In genomic region chr4:22490945-22491812, GRCm38 (mm10) we compare ENCODE assay signal across 7 mouse cellular contexts. TPM values are rescaled to one million over a fixed set of nuclear protein-coding genes. Genes with fewer than 3 reads are reported as not detected.
DNase-seq lines count a peak whose midpoint lies in the region; ATAC-seq and TF ChIP-seq lines count a peak whose summit lies in the region.

No protein-coding gene starts in this region.

- H3K27me3 ChIP-seq in megakaryocyte, embryonic 14.5 days (replicated peaks) = peaks cover 97% of the 10 kb centered on the region
- H3K27me3 ChIP-seq in forebrain, embryonic 15.5 days = no peaks in the 10 kb centered on the region
- peaks cover 90% of the 10 kb centered on the region for H3K27me3 ChIP-seq in limb, embryonic 14.5 days (ENCODE audit: control insufficient read depth, insufficient read depth, low read length)

- under 1% methylated on average over 35 of the region's 40 CpGs for WGBS in forebrain, embryonic 15.5 days
- WGBS in limb, embryonic 14.5 days = under 1% methylated on average over 30 of the region's 40 CpGs

- no peak for ATAC-seq in megakaryocyte, adult 5-6 weeks (ENCODE audit: poor library complexity, severe bottlenecking)
- ATAC-seq in forebrain, embryonic 15.5 days (replicated peaks) = peak; percentile 48
- ATAC-seq in limb, embryonic 14.5 days (ENCODE audit: low FRiP score, low read depth) = no peak

- H3K9me3 ChIP-seq in megakaryocyte, embryonic 14.5 days = no peaks in the 10 kb centered on the region; the same call in 1 of the 2 replicates
- no peaks in the 10 kb centered on the region for H3K9me3 ChIP-seq in forebrain, embryonic 15.5 days
- no peaks in the 10 kb centered on the region for H3K9me3 ChIP-seq in limb, embryonic 14.5 days (ENCODE audit: control insufficient read depth, low read length)

- H3K36me3 ChIP-seq in megakaryocyte, embryonic 14.5 days (replicated peaks; ENCODE audit: low read length) = no peaks in the 10 kb centered on the region
- no peaks in the 10 kb centered on the region for H3K36me3 ChIP-seq in forebrain, embryonic 15.5 days
- H3K36me3 ChIP-seq in limb, embryonic 14.5 days (ENCODE audit: control insufficient read depth, insufficient read depth, low read length) = no peaks in the 10 kb centered on the region

- H3K27ac ChIP-seq in forebrain, embryonic 15.5 days (replicated peaks) = peak overlapping the region; percentile 100
- H3K27ac ChIP-seq in limb, embryonic 14.5 days (replicated peaks; ENCODE audit: low read depth, low read length) = no peak overlapping the region

- H3K4me1 ChIP-seq in megakaryocyte, embryonic 14.5 days = peaks cover 58% of the 10 kb centered on the region
- H3K4me1 ChIP-seq in forebrain, embryonic 15.5 days = peaks cover 50% of the 10 kb centered on the region
- H3K4me1 ChIP-seq in limb, embryonic 14.5 days (ENCODE audit: control insufficient read depth, insufficient read depth, low read length) = peaks cover 29% of the 10 kb centered on the region

- no peak for TF ChIP-seq POLR2A in limb, embryonic 14.5 days (IDR thresholded peaks at IDR 0.05; ENCODE audit: borderline replicate concordance, extremely low read depth, insufficient read depth, insufficient read length)

- peak overlapping the region; percentile 70 for H3K9ac ChIP-seq in forebrain, embryonic 15.5 days (replicated peaks)
- H3K9ac ChIP-seq in limb, embryonic 14.5 days (ENCODE audit: low read depth, low read length, severe bottlenecking) = no peak overlapping the region

- H3K4me2 ChIP-seq in forebrain, embryonic 15.5 days (replicated peaks) = peak overlapping the region; percentile 99
- H3K4me2 ChIP-seq in limb, embryonic 14.5 days (replicated peaks; ENCODE audit: low read depth, low read length, severe bottlenecking) = peak overlapping the region; percentile 31

- DNase-seq in limb, embryonic 14.5 days (ENCODE audit: low spot score) = no peak
- DNase-seq in adrenal gland, postnatal 4 days (ENCODE audit: low spot score in 2 of 2) = no peak
- no peak for DNase-seq in gastrocnemius, postnatal 4 days (ENCODE audit: low spot score in 2 of 2)
- no peak for DNase-seq in adrenal gland, adult 2 months

- H3K4me3 ChIP-seq in megakaryocyte, embryonic 14.5 days (replicated peaks) = peak overlapping the region; percentile 71
- peak overlapping the region; percentile 97 for H3K4me3 ChIP-seq in forebrain, embryonic 15.5 days
- peak overlapping the region; percentile 17 for H3K4me3 ChIP-seq in limb, embryonic 14.5 days (replicated peaks; ENCODE audit: low read length)

RNA-seq across cellular contexts. Expression of gene Pou3f2, which starts 3.0 kb away (rescaled TPM):
- not detected in 2 replicates for polyA plus RNA-seq in megakaryocyte, embryonic 14.5 days (2012; ENCODE audit: insufficient read depth, low replicate concordance)
- total RNA-seq in megakaryocyte, adult 5-6 weeks (2015) = not detected in 2 replicates
- total RNA-seq in megakaryocyte, adult 5-6 weeks (2017) = not detected in 2 replicates
- 45.6 and 52.8 TPM in 2 replicates for polyA plus RNA-seq in forebrain, embryonic 15.5 days (2015; fragmentation: Nextera tagmentation; extraction: Ambion mirVana)
- polyA plus RNA-seq in limb, embryonic 14.5 days (2012; rRNA removed) = 0.31 and 0.46 TPM in 2 replicates
- 0.26 and 0.30 TPM in 2 replicates for polyA plus RNA-seq in limb, embryonic 14.5 days (2014; fragmentation: Nextera tagmentation; extraction: Ambion mirVana)
- total RNA-seq in adrenal gland, postnatal 4 days (2021) = under 1 TPM; 0.34 to 0.51 TPM
- under 1 TPM; 0.13 to 0.29 TPM for total RNA-seq in gastrocnemius, postnatal 4 days (2021)
- under 1 TPM in 1 of 2 experiments, not detected in 1; 0.07 TPM for total RNA-seq in adrenal gland, adult 2 months (2021)
- 0.07 TPM in 1 of 2 replicates, not detected in the other for polyA plus RNA-seq in adrenal gland, adult 2 months (2012; rRNA removed)

Comparison
In these comparisons a context has a peak if more than half of its experiments do, and no peak if none do; other contexts are left out.
1. H3K4me3 ChIP-seq: peak in every context shown above with its lines; median percentile 97 in forebrain, embryonic 15.5 days; 71 in megakaryocyte, embryonic 14.5 days; 17 in limb, embryonic 14.5 days.